Mouse (Mus musculus) lung, embryonic 14.5 days (tissue): Measurements from ENCODE around the gene Ube2v1. TPM values are rescaled to one million over a fixed set of nuclear protein-coding genes. Genes with fewer than 3 reads are reported as not detected.

ENCODE experiments used
- ATAC-seq: fragments of 200-750 bp; cut with Nextera tagmentation; 2 replicates; pipeline ENCODE4 v1.8.0; 2017; ENCODE audit warnings: mild to moderate bottlenecking, moderate TSS enrichment, moderate library complexity; ENCODE audit not compliant: insufficient read depth
- DNase-seq: peaks from one replicate; pipeline ENCODE4 v3.0.0-alpha.2; 2015
- H3K27ac ChIP-seq: fragments of 300-500 bp; sonication (generic); 2 replicates; pipeline ENCODE4 v1.5.1; 2014; ENCODE audit warnings: low read depth, mild to moderate bottlenecking, moderate library complexity
- H3K27me3 ChIP-seq: fragments of 300-500 bp; sonication (generic); 2 replicates; pipeline ENCODE4 v1.6.1; 2014; ENCODE audit warnings: low read length, control low read depth; ENCODE audit not compliant: insufficient read depth
- H3K36me3 ChIP-seq: fragments of 300-500 bp; sonication (generic); 2 replicates; pipeline ENCODE4 v1.6.1; 2014; ENCODE audit warnings: control low read depth; ENCODE audit not compliant: insufficient read depth
- H3K4me1 ChIP-seq: fragments of 300-500 bp; sonication (generic); 2 replicates; pipeline ENCODE4 v1.6.1; 2014; ENCODE audit warnings: antibody characterized with exemption, control low read depth; ENCODE audit not compliant: insufficient read depth
- H3K4me2 ChIP-seq: fragments of 300-500 bp; sonication (generic); 2 replicates; pipeline ENCODE4 v1.6.1; 2014; ENCODE audit warnings: mild to moderate bottlenecking
- H3K4me3 ChIP-seq: fragments of 300-500 bp; sonication (generic); 2 replicates; pipeline ENCODE4 v1.5.1; 2014; ENCODE audit warnings: low read depth, low read length
- H3K9ac ChIP-seq: fragments of 300-500 bp; sonication (generic); 2 replicates; pipeline ENCODE4 v1.6.1; 2014
- H3K9me3 ChIP-seq: fragments of 300-500 bp; sonication (generic); 2 replicates; pipeline ENCODE4 v1.6.1; 2016; ENCODE audit warnings: low read depth, low read length, control low read depth
- CTCF ChIP-seq: IDR thresholded peaks from 2 replicates; pipeline ENCODE4 v1.5.1; 2016; ENCODE audit warnings: antibody characterized with exemption, low read depth
- WGBS: fragments of 180-500 bp; shearing (Covaris S2); extraction: QIAGEN DNeasy Blood & Tissue Kit; methylation state at CpG from one replicate; pipeline ENCODE4 v1.1.7; 2014; 5-methylcytosine and 5-hydroxymethylcytosine counted together
- polyA plus RNA-seq: library from polyadenylated mRNA; unstranded; fragments of >200 nt; fragmentation: Nextera tagmentation; extraction: Ambion mirVana; gene quantifications from 2 replicates; pipeline ENCODE4 v1.2.1, GENCODE M21; 2014

Ube2v1 gene
- polyA plus RNA-seq, 1 experiment from 2014 or later = 293 TPM

DNA sequence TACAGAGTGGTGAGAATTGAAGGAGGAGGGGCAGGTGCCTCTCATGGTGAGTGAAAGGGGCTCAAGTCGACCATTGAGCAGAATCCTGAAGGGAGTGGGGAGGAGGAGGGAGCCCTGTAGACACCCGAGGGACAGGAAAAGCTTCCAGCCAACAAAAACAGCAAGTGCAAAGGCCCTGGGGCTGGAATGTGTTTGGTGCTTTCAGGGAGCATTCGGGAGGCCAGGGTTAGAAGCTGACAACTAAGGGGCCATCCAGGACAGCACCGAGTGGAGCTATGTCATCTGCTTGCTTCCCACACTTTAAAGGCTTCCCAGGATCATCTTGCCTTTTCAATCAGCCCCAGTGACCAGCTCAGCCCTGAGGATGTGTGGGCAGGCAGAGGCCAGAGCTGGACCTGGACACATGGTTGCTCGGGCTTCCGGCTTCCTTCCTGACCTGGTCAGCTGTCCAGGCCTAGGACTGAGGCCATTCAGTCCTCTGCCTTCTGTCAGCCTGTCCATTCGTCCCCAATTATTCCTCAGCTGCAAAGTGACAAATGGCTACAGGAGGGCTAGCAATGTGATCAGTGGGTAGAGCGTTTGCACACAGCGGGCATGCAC lies 54.6 kb downstream of the Ube2v1 start:
- ATAC-seq = no peak
- no peak for DNase-seq
- H3K9ac ChIP-seq = no peak overlapping the region
- no peak overlapping the region for H3K27ac ChIP-seq
- no peak overlapping the region for H3K4me3 ChIP-seq
- no peaks in the 10 kb centered on the region for H3K36me3 ChIP-seq
- no peaks in the 10 kb centered on the region for H3K27me3 ChIP-seq
- H3K9me3 ChIP-seq = no peaks in the 10 kb centered on the region
- H3K4me2 ChIP-seq = no peak overlapping the region
- TF ChIP-seq CTCF = no peak
- 59% methylated on average over 9 of the region's 9 CpGs for WGBS
- peaks cover 4% of the 10 kb centered on the region; the same call in 1 of the 2 replicates for H3K4me1 ChIP-seq

DNA sequence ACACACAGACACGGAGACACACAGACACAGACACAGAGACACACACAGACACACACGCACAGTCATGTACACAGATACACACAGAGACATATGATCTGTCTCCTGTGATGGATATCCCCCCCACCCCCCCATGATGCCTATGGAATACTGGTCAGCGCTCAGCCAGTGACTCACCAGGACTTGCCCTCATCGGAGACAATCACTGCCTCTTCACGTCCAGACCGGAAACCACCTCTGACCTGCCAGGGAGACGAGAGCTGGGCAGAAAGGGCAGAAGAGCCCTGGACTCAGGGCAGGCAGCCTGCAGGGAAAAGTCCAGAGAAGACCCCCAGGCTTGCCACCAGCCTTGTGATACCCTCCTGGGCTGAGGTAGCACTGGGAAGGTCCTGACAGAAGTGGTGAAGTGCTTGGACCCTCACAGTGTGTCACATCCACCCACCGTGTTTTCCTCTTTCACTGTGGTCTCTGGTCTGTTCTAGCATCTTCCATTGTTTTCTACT lies 55.7 kb downstream of the Ube2v1 start:
- no peaks in the 10 kb centered on the region for H3K36me3 ChIP-seq
- TF ChIP-seq CTCF = no peak
- no peaks in the 10 kb centered on the region for H3K9me3 ChIP-seq
- DNase-seq (no peak), ATAC-seq (no peak)
- no peaks in the 10 kb centered on the region for H3K4me1 ChIP-seq
- WGBS = 69% methylated on average over 8 of the region's 8 CpGs
- H3K27ac ChIP-seq = no peak overlapping the region
- no peak overlapping the region for H3K4me2 ChIP-seq
- no peaks in the 10 kb centered on the region for H3K27me3 ChIP-seq
- no peak overlapping the region for H3K9ac ChIP-seq
- no peak overlapping the region for H3K4me3 ChIP-seq

DNA sequence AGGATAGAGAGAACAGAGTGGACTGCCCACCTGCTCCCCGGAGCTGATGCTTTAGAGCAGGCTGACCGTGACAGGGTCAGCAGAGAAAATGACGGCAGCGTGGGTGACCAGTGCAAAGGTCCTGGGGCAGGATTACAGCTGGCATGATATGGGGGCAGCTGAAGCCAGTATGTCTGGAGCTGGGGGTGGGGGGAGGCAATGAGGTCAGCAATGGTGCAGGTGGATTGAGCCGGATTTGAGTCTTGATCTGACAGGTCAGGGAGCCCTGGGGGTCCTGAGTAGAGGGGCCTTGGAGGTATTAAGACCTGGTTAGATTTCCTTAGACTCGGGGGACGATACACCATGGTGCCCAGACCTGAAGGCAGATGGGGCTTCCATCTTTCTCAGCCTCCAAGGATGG lies 56.3 kb downstream of the Ube2v1 start:
- Histone ChIP-seq H3K9ac (no peak overlapping the region), H3K27me3 (no peaks in the 10 kb centered on the region), H3K9me3 (no peaks in the 10 kb centered on the region), H3K36me3 (no peaks in the 10 kb centered on the region), H3K4me3 (no peak overlapping the region), H3K4me2 (no peak overlapping the region), H3K4me1 (peaks cover under 1% of the 10 kb centered on the region; the same call in 1 of the 2 replicates), H3K27ac (no peak overlapping the region)
- DNase-seq (no peak), ATAC-seq (no peak)
- 86% methylated on average over 7 of the region's 7 CpGs for WGBS
- TF ChIP-seq CTCF = no peak

DNA sequence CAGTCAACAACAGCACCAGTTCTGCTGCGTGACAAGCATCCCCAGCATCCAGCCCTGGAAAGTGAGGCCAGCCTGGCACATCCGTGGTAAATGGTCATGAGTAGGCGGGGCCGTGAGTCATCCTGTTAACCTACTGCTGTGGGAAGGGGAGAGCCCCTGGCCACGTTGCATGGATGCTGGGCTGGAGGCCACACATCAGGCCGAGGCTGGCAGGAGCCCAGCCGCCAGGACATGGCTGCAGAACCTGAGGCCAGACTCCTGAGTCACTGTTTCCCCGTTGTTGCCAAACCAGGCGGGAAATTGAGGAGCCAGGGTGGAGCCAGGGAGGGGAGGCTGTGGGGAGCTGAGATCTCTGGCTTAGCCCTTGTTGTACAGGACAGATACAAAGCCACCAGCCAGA lies 57.1 kb downstream of the Ube2v1 start:
- peaks cover 7% of the 10 kb centered on the region; the same call in 1 of the 2 replicates for H3K4me1 ChIP-seq
- DNase-seq (no peak), ATAC-seq (no peak)
- H3K36me3 ChIP-seq = no peaks in the 10 kb centered on the region
- H3K27me3 ChIP-seq = no peaks in the 10 kb centered on the region
- no peaks in the 10 kb centered on the region for H3K9me3 ChIP-seq
- 64% methylated on average over 9 of the region's 9 CpGs for WGBS
- H3K27ac ChIP-seq = no peak overlapping the region; the same call in 1 of the 2 replicates
- no peak overlapping the region for H3K4me2 ChIP-seq
- no peak for TF ChIP-seq CTCF
- H3K4me3 ChIP-seq = no peak overlapping the region
- H3K9ac ChIP-seq = no peak overlapping the region

DNA sequence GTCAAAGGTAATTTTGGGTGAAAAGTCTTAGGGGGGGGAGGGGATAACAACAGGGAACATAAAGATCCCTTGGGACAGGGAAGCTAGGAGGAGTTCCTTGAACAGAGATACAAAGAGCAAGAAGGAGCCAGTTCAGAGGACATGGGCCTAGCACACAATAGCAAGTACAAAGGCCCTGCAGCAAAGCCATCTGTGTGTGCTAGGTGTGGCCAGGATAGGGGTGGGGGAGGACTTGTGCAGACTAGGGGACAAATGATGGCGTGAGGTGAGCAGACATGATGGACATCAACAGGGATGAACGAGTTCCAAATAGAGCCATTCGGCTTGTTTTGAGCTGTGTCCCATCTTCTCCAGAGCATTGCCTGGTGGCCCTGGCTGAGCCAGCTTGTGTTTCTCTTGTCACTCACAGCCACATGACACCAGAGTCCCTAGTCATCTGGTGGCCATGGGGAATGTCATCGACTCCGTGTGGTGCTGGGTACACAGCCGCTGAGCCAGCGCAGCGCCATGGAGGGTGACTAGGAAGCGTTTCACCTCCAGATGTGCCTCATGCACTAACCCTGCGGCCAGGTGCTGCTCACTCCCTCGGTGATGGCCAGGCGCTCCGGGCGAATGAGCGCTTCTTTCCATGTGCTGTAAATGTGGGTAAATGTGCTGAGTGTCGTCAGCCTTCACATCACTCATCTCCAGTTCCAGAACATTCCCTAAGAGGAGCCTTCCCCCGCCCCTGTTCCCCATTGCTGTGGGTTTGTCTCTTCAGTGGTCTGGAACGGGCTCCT lies 60.3 kb downstream of the Ube2v1 start:
- Histone ChIP-seq H3K4me1 (peaks cover 7% of the 10 kb centered on the region; the same call in 1 of the 2 replicates), H3K4me2 (no peak overlapping the region), H3K9me3 (no peaks in the 10 kb centered on the region), H3K9ac (no peak overlapping the region; the same call in 1 of the 2 replicates), H3K27me3 (no peaks in the 10 kb centered on the region), H3K4me3 (no peak overlapping the region), H3K27ac (peak overlapping the region; percentile 12; the same call in 1 of the 2 replicates), H3K36me3 (no peaks in the 10 kb centered on the region)
- 66% methylated on average over 18 of the region's 18 CpGs for WGBS
- ATAC-seq (no peak), DNase-seq (no peak)
- TF ChIP-seq CTCF = no peak

DNA sequence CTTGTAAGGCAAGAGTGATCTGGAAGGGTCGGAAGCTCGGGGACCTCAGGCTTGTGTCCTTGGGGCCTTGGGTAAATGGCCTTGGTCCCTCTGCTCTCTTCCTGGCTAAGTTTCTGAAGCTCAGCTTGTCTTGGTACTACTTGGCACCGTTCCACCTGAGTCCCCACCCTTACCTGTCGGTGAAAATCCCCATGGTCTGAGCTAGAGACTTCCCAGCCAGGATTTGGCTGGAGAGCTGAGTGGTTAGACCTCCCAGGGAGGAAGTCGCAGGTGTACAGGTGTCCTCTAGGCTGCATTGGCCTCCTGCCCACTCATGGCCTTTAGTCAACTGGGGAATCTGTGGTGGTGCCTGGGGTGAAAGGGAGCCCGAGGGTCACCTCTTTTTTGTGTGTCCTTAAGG lies 61.1 kb downstream of the Ube2v1 start:
- TF ChIP-seq CTCF = no peak
- H3K9me3 ChIP-seq = no peaks in the 10 kb centered on the region
- H3K36me3 ChIP-seq = no peaks in the 10 kb centered on the region
- 80% methylated on average over 6 of the region's 6 CpGs for WGBS
- no peak for ATAC-seq
- peaks cover 7% of the 10 kb centered on the region; the same call in 1 of the 2 replicates for H3K4me1 ChIP-seq
- no peak overlapping the region for H3K4me2 ChIP-seq
- H3K9ac ChIP-seq = no peak overlapping the region
- no peak overlapping the region for H3K4me3 ChIP-seq
- peak overlapping the region; percentile 94 for H3K27ac ChIP-seq
- DNase-seq = no peak
- H3K27me3 ChIP-seq = no peaks in the 10 kb centered on the region

DNA sequence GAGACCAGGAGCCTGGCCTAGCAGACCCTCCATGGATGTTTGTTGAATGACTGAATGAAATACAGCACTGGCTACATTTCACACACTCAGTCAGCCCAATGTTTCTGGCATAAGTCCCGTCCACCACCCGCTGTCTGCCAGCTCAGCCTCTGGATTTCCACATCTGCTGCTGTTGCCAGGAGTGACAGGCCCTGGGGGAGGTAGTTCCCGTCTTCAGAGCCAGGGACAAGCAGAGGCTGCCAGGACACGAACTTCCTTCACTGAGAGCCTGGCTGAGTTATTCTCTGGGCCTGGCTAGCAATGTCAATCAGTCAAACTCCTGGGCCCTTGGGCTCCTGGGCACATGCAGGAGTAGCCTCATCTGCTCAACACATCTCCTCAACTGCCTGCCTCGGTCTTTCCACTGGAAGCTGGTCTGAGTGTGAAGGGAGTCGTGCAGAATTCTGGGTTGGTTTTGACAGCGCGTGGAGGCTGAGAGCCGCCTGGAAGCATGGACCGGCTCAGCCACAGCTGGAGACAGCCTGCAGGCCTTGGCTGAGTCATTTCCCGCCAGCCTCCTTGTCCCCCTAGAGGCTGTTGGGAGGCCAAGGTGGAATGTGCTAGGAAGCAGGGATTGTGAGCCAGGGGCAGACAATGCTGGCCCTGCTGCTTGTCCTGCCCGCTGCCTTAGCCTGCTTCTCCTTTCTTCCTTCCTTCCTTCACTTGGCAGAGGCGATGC lies 61.8 kb downstream of the Ube2v1 start:
- Histone ChIP-seq H3K4me1 (peaks cover 9% of the 10 kb centered on the region), H3K9ac (no peak overlapping the region), H3K36me3 (no peaks in the 10 kb centered on the region), H3K4me3 (no peak overlapping the region), H3K4me2 (0 out of 2 replicates have a peak overlapping the region, but pooled peaks have one; percentile 4), H3K27ac (peak overlapping the region; percentile 94), H3K9me3 (no peaks in the 10 kb centered on the region), H3K27me3 (no peaks in the 10 kb centered on the region)
- peak; percentile 58 for TF ChIP-seq CTCF
- WGBS = 42% methylated on average over 12 of the region's 13 CpGs
- ATAC-seq (peak; percentile 59), DNase-seq (peak; percentile 87)
